Mouse (Mus musculus) urinary bladder, adult 18-20 months (tissue): ENCODE measurements at regions not wholly inside any gene's neighbourhood (a gene's known extent, or its start where the extent isn't known, plus 50 kb on each side); places are given as distances from the start of the nearest gene placed in this dataset.
"Not testable (repeated sequence)": the region's sequence is repeated elsewhere in the genome, so short reads cannot be mapped to it uniquely, and the experiment has no call there.

Source experiments
- DNase-seq, 2 experiments: peaks; one replicate each; pipeline ENCODE4 v3.0.0; 2022; ENCODE audit warnings: low spot score in 2 of 2, mixed read lengths in 2 of 2

- no peak for DNase-seq
Observed at GRCm38 (mm10) chr8:12451857-12452256, 56.8 kb downstream of the Sox1 start.

- DNase-seq = not testable (repeated sequence)
Observed at GRCm38 (mm10) chr8:12455376-12455775, 60.3 kb downstream of the Sox1 start.

- no peak for DNase-seq
Observed at GRCm38 (mm10) chr8:12456326-12456725, 61.2 kb downstream of the Sox1 start.

GRCm38 (mm10) chr8:12457015-12457414, 61.9 kb downstream of the Sox1 start:
- no peak for DNase-seq

- DNase-seq = no peak
Observed at GRCm38 (mm10) chr8:12466845-12467244, 71.8 kb downstream of the Sox1 start.

- DNase-seq = no peak
Observed at GRCm38 (mm10) chr8:12467386-12468326, 72.6 kb downstream of the Sox1 start.

GRCm38 (mm10) chr8:12477449-12478401, 82.6 kb downstream of the Sox1 start:
- no peak for DNase-seq

- DNase-seq = no peak
Observed at GRCm38 (mm10) chr8:12481918-12482317, 86.8 kb downstream of the Sox1 start.

GRCm38 (mm10) chr8:12483551-12483950, 88.5 kb downstream of the Sox1 start:
- DNase-seq = no peak

GRCm38 (mm10) chr8:12485326-12485725, 87.5 kb upstream of the Spaca7 start:
- no peak for DNase-seq

- DNase-seq = peak in 1 of 2 experiments; percentile 14
Observed at GRCm38 (mm10) chr8:12486331-12487061, 86.3 kb upstream of the Spaca7 start.

GRCm38 (mm10) chr8:12487201-12487600, 85.6 kb upstream of the Spaca7 start:
- no peak for DNase-seq

- no peak for DNase-seq
Observed at GRCm38 (mm10) chr8:12489194-12489593, 83.6 kb upstream of the Spaca7 start.

- no peak for DNase-seq
Observed at GRCm38 (mm10) chr8:12491472-12491871, 81.4 kb upstream of the Spaca7 start.

GRCm38 (mm10) chr8:12492461-12492860, 80.4 kb upstream of the Spaca7 start:
- DNase-seq = no peak

- no peak for DNase-seq
Observed at GRCm38 (mm10) chr8:12494559-12494958, 78.3 kb upstream of the Spaca7 start.

- no peak for DNase-seq
Observed at GRCm38 (mm10) chr8:12497420-12497819, 75.4 kb upstream of the Spaca7 start.

GRCm38 (mm10) chr8:12499658-12500057, 73.2 kb upstream of the Spaca7 start:
- DNase-seq = no peak

GRCm38 (mm10) chr8:12500291-12500690, 72.5 kb upstream of the Spaca7 start:
- DNase-seq = no peak

GRCm38 (mm10) chr8:12501824-12502223, 71.0 kb upstream of the Spaca7 start:
- DNase-seq = no peak

GRCm38 (mm10) chr8:12502321-12502775, 70.5 kb upstream of the Spaca7 start:
- no peak for DNase-seq
